Mouse (Mus musculus): ENCODE measurements at regions not wholly inside any gene's neighbourhood (a gene's known extent, or its start where the extent isn't known, plus 50 kb on each side); places are given as distances from the start of the nearest gene placed in this dataset.
A peak's percentile ranks its signal among the peaks of the same experiment; 100 is the strongest.

DNA sequence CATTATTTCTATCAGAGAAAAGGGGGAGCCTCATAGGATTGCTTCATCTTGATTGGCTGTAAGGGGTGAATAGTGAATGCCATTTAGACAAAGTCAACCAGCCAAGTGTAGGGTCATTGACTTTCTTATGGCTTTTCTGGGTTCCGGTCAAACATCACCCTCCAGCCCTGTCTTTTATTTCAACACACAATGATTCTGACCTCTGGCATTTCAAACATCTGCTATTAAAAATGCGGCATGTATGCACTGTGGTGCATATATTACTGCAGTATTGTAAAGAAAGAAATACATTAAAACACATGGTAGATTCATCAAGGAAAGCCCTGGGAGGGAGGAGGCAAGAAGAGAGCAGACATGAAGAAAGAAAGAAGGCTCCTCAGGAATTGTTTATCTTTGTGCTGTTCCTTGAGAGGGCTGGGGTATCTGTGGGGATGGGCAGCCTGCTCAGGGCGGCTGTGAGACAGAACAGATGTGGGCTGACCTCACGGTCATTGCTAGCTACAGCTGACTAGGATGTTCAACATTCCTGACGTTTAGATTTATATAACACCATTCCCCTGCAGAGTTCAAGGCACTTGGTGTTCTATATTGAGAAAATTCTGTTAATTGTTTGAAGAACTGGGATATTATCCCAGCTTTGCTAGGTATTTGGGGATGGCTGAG lies 303.5 kb upstream of the Ppp2r3a start:
- DNase-seq (ENCODE audit: low read depth, low spot score), result no peak

- no peak for DNase-seq (ENCODE audit: low read depth, low spot score)
These were observed 301.2 kb upstream of the Ppp2r3a start for GRCm38 (mm10) chr9:101552789-101553188.

GRCm38 (mm10) chr9:101551256-101551655 lies 299.7 kb upstream of the Ppp2r3a start:
- no peak for DNase-seq (ENCODE audit: low read depth, low spot score)

GRCm38 (mm10) chr9:101546213-101546832 lies 294.7 kb upstream of the Ppp2r3a start:
- DNase-seq (ENCODE audit: low read depth, low spot score), result no peak

DNA sequence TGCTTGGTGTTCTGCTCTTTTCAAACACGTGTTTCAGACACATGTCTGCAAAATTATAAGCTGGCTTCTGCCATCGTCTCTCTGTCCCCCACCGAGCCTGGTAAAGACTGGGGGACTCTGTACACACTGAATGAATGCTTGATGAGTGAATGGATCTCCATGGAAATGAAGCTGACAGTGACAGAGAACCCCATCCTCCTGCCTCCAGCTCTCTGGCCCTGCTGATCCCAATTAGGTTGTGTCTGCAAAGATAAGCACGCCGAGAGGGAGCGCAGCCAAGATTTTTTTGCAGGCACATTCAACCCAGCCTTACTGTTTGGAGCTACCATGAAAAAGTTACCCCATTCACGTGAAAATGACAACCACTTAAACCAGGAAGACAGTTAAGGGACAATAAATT lies 266.5 kb upstream of the Ppp2r3a start:
- DNase-seq (ENCODE audit: low read depth, low spot score), result no peak

DNA sequence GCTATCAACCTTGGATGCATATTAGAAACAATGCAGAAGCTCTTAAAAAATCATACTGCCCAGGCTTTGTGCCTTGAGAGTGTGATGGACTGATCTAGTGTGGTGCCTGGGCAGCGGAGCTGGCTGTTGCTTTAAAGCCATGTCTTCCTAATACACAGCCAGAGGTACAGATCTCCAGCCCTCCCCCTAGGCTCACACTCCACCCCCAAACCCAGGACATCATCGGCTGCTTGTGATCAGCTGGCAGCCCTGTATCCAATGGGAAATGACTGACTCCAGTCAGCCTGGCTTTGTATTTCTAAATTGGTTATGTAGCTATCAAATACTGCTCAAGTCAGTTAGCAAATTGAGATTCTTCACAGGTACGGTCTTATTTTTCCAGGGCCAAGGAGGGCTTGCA lies 259.2 kb upstream of the Ppp2r3a start:
- DNase-seq (ENCODE audit: low read depth, low spot score), result no peak

DNA sequence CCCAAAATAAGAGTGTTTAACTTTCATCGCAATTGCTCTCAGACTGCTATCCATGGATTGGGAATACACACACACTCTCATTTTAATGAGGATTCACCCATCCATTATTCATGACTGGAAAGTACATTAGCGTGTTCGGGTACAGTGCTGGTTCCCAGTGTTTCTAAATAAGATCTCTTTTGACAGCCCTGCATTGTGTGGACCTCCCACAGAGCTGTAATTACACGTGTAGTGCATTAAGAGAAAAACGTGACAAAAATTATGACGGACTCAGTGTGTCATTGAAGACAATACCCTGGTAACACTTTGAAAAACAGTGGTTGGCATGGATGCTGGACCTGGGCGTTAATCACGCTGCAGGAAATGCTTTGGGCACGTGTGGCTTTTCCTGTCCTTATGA lies 257.6 kb upstream of the Ppp2r3a start:
- no peak for DNase-seq (ENCODE audit: low read depth, low spot score)

- DNase-seq (ENCODE audit: low read depth, low spot score), result no peak
These were observed 255.6 kb upstream of the Ppp2r3a start for GRCm38 (mm10) chr9:101507023-101507690.

DNA sequence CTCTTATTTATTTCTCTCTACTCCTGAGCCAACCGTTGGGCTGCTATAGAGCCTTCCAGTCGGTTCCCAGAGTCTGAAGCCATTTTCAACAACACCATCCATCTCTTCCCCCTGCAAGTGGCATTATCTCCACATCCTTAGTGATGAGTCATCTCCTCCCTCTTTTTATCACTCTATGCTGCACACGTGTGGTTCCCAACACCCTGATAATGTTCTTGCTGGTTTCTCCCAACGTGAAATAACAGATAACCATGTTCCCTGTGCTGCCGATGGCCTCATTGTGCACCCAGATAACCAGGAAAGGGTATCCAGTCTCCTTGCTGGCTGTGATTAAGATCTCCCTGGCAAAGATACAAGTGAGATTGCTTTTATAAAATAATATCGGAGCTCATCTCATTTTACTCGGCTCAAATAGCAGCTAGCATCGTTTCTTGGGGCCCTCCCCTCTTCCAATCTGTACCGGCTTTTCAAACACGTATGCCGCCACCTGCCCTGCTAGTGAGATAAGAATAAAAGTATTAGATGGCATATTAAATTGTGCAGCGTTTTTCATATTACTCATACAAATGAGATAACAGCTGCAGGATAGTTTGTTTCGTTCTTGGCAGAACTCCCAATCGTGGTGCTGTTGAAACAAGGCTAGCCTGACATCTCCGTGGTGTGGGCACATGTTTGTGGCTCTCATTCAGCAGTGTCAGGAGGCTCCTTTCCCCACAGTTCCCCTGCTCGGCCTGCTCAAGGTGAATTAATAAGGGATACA lies 250.3 kb upstream of the Ppp2r3a start:
- no peak for DNase-seq (ENCODE audit: low read depth, low spot score)

- DNase-seq (ENCODE audit: low read depth, low spot score), result no peak
These were observed 249.4 kb upstream of the Ppp2r3a start for GRCm38 (mm10) chr9:101501036-101501435.

- no peak for DNase-seq (ENCODE audit: low read depth, low spot score)
These were observed 247.1 kb upstream of the Ppp2r3a start for GRCm38 (mm10) chr9:101498721-101499120.

GRCm38 (mm10) chr9:101495768-101496167 lies 244.2 kb upstream of the Ppp2r3a start:
- DNase-seq (ENCODE audit: low read depth, low spot score), result no peak

- DNase-seq (ENCODE audit: low read depth, low spot score), result no peak
These were observed 237.4 kb upstream of the Ppp2r3a start for GRCm38 (mm10) chr9:101489013-101489412.

DNA sequence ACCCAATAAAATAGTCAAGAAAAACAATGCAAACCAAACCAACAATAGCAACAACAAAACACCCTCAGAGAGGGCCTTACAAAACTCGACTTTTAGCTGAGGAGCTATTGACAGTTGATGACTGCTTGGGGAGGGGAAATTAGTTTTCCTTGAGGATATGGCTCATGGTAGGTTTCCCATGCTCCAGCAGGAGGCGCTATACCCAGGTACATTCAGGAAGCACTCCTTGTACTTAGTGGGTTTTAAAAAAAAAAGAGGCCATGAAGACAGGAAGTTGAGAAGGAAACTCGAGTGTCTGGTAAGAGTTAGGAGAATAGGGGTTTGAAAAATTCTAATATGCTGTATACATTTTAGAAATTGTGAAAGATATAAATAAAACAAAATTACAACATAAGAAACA lies 224.6 kb upstream of the Ppp2r3a start:
- DNase-seq (ENCODE audit: low read depth, low spot score), result no peak

DNA sequence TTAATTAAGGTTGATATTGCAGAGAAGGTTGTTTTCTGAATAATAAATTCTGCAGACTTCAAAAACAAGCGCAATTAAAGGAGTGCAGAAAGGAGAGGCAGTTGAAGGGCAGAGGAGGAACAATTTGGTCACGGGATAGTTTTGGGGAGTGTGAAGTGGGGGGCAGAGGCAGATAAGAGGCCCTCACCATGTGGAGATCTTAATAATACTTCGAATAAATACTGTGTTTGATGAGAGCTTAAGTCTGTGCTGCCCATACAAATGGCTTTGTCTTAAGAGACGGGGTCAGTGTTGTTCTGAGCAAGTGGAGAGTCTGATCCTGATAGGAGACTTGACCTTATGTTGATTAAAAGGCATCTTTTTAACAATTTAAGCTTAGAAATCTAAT lies 221.5 kb upstream of the Ppp2r3a start:
- DNase-seq (ENCODE audit: low read depth, low spot score), result no peak

- DNase-seq (ENCODE audit: low read depth, low spot score), result peak; percentile 4
These were observed 220.8 kb upstream of the Ppp2r3a start for GRCm38 (mm10) chr9:101472101-101473073.

DNA sequence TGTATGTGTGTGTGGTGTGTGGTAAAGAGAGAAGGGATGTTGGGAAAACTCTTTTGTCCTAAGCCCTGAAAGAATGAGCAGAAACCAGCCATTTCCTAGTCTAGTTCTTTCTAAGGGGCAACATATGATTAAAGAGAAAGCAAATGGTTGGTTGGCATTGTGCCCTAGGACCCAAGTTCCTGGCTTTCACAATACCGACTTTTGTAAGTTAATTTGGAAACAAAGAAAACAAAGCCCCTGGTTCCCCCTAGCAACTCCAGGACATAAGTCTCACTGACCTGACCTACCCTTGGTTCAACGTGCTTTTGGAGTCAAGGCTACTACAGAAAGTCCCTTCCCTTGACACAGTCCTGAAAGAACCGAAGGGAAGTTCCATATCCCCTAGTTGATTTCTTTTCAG lies 220.1 kb upstream of the Ppp2r3a start:
- DNase-seq (ENCODE audit: low read depth, low spot score), result no peak

GRCm38 (mm10) chr9:101469756-101470155 lies 218.2 kb upstream of the Ppp2r3a start:
- no peak for DNase-seq (ENCODE audit: low read depth, low spot score)

DNA sequence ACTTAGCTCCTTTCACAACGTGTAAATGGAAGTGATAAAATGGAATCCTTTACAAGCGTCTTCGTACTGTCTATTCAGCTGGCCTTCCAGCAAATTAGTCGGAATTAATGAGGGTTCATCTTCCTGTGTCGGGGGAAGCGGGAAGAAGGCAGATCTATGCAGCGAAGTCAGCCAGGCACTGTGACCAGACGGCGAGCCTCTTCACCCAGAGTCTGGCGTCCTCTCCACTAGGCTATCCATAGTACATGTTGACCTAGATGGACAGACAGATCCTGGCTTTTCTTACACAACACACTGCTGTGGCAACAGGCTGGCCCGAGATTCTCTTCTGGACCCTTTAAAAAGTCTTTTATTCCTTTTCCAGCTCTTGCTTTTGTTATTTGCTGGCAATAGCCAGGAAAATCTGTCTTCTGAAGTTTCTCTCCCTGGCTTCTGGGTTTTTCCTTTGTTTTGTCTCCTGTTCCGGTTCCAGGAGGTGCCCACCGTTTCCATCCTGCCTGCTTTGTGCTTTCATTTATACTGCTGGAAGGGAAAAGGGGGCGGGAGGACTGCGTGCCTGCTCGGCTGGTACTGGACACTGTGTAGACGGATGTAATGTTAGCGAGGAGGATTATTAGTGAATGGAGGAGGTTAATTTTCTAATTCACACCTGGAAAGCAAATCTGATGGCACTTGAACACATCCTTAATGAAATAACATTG lies 213.3 kb upstream of the Ppp2r3a start:
- DNase-seq (ENCODE audit: low read depth, low spot score), result no peak

- DNase-seq (ENCODE audit: low read depth, low spot score), result no peak
These were observed 207.5 kb upstream of the Ppp2r3a start for GRCm38 (mm10) chr9:101458947-101459627.
